Mouse (Mus musculus) small intestine, adult 2 months (tissue): ENCODE data around the gene Tram2.

Experiments
- CTCF ChIP-seq: fragments of 200-500 bp; IDR thresholded peaks from 2 replicates; pipeline ENCODE4 v1.5.1; 2012; ENCODE audit warnings: low read depth, mild to moderate bottlenecking, control low read depth, inconsistent platforms, low read length, moderate library complexity, mixed read lengths; ENCODE audit not compliant: insufficient replicate concordance, insufficient read length; ENCODE audit errors: extremely low read depth
- POLR2A ChIP-seq: fragments of 200-500 bp; IDR thresholded peaks from 2 replicates; pipeline ENCODE4 v1.6.1; 2012; ENCODE audit warnings: low read depth, mild to moderate bottlenecking, control low read depth, inconsistent platforms, low read length, moderate library complexity

- TF ChIP-seq CTCF, result no peak
- no peak for TF ChIP-seq POLR2A
These were observed 81.1 kb downstream of the Tram2 start for GRCm38 (mm10) chr1:20997881-20998389.
